Mouse (Mus musculus) liver, embryonic 14.5 days (tissue): ENCODE data around the gene Dclk2.

ENCODE experiments used
- CTCF ChIP-seq: IDR thresholded peaks from 2 replicates; pipeline ENCODE4 v1.5.1; 2016; ENCODE audit warnings: antibody characterized with exemption, low read depth, control low read depth
- EP300 ChIP-seq: IDR thresholded peaks from 2 replicates; pipeline ENCODE4 v1.6.1; 2016; ENCODE audit warnings: antibody characterized with exemption, low read depth

DNA sequence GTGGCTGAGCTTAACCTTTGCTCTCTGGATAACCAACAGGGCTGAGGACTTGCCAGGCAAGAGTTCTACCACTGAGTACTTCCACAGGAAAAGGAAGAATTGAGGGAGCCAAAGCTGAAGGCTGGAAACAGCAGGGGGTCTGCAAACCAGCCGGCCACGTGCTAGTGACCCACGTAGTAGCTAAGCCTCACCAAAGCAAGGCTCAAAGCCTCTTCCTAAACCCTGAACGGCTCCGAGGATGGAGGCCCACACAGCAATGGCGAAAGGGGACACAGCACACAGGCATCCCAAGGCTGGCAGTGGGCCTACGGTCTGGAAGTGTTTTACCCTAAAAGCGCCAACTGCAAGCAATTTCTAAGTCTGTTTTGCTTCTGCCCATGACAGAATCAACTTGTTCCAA lies 23.1 kb downstream of the Dclk2 start:
- TF ChIP-seq CTCF (no peak), EP300 (no peak)
